In the genomic region with DNA sequence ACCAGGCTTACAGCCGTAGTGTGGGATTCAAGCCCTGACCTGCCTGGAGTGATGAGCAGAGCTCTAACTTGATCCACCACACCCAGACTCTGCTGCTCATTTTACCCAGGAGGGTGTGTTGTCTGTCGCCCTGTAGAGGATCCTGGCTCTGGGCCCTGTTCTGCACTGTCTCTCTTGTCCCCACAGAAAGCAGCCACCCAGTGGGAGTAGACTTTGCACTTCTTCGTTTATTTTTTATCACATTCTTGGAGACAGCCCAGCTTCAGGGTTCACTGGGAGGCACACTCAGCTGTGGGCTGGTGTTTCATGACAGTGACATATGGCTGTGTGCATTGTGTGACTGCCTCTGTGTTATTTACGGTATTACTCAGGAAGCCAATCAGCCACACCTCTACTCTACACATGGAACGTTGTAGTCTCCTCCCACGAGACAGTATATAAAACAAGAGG, we compare ENCODE assay signal across 8 mouse cellular contexts. TPM values are rescaled to one million over a fixed set of nuclear protein-coding genes. Genes with fewer than 3 reads are reported as not detected.
DNase-seq lines count a peak whose midpoint lies in the region; ATAC-seq and TF ChIP-seq lines count a peak whose summit lies in the region.

No protein-coding gene starts in this region.

- ATAC-seq in limb, embryonic 13.5 days (ENCODE audit: low FRiP score, low read depth) = peak; percentile 29; the same call in 1 of the 2 replicates

- no peak overlapping the region for H3K4me2 ChIP-seq in limb, embryonic 13.5 days (replicated peaks)

- peaks cover 20% of the 10 kb centered on the region for H3K4me1 ChIP-seq in limb, embryonic 13.5 days
- H3K4me1 ChIP-seq in olfactory bulb, adult 2 months (ENCODE audit: control insufficient read depth, insufficient read depth, low read length) = peaks cover 14% of the 10 kb centered on the region

- TF ChIP-seq CTCF in olfactory bulb, adult 2 months (IDR thresholded peaks at IDR 0.05; ENCODE audit: insufficient read depth, low read depth, low read length) = no peak

- no peak for TF ChIP-seq POLR2A in olfactory bulb, adult 2 months (IDR thresholded peaks at IDR 0.05; ENCODE audit: insufficient read depth, low read depth, low read length)

- H3K27me3 ChIP-seq in limb, embryonic 13.5 days = no peaks in the 10 kb centered on the region

- no peak overlapping the region for H3K4me3 ChIP-seq in limb, embryonic 13.5 days
- H3K4me3 ChIP-seq in olfactory bulb, adult 2 months (ENCODE audit: insufficient read depth, low read depth, low read length) = no peak overlapping the region

- DNase-seq in urinary bladder, postnatal 14 days (ENCODE audit: low spot score) = peak; percentile 28
- DNase-seq in urinary bladder, adult 2 months (ENCODE audit: low spot score) = no peak
- DNase-seq in induced T-regulatory cell, adult 2 months (ENCODE audit: low read depth) = peak; percentile 68
- DNase-seq in spleen, adult 18-20 months = no peak
- no peak for DNase-seq in adrenal gland, postnatal 36 days
- no peak for DNase-seq in cerebellum, postnatal 36 days

- H3K9me3 ChIP-seq in limb, embryonic 13.5 days = no peaks in the 10 kb centered on the region

- WGBS in limb, embryonic 13.5 days = 47% methylated on average over 6 of the region's 6 CpGs
- 36% methylated on average over 6 of the region's 6 CpGs for WGBS in olfactory bulb, adult 2 months

- no peak overlapping the region for H3K9ac ChIP-seq in limb, embryonic 13.5 days

- no peak overlapping the region for H3K27ac ChIP-seq in limb, embryonic 13.5 days
- H3K27ac ChIP-seq in olfactory bulb, adult 2 months (ENCODE audit: insufficient read depth, low read depth, low read length) = 0 out of 2 replicates have a peak overlapping the region, but pooled peaks have one; percentile 17

- no peaks in the 10 kb centered on the region for H3K36me3 ChIP-seq in limb, embryonic 13.5 days

RNA-seq across cellular contexts. Expression of gene Rab27a, which starts 23.6 kb away (rescaled TPM):
- polyA plus RNA-seq in urinary bladder, adult 2 months (2012; rRNA removed) = 7.4 and 17.7 TPM in 2 replicates
- 8.6 and 8.8 TPM in 2 replicates for polyA plus RNA-seq in limb, embryonic 13.5 days (2015; fragmentation: Nextera tagmentation; extraction: Ambion mirVana)
- not detected in 2 replicates for polyA plus RNA-seq in olfactory bulb, adult 2 months (2012; ENCODE audit: insufficient read depth, insufficient read length, low replicate concordance, missing spikeins)
- 10 to 100 TPM; 23.2 to 35.5 TPM for total RNA-seq in adrenal gland, postnatal 36 days (2021)

RNA-seq across cellular contexts. Expression of gene Pigb, which starts 28.1 kb away (rescaled TPM):
- polyA plus RNA-seq in urinary bladder, adult 2 months (2012; rRNA removed) = 14.2 and 15.7 TPM in 2 replicates
- polyA plus RNA-seq in limb, embryonic 13.5 days (2015; fragmentation: Nextera tagmentation; extraction: Ambion mirVana) = 10.5 and 13.0 TPM in 2 replicates
- not detected in 2 replicates for polyA plus RNA-seq in olfactory bulb, adult 2 months (2012; ENCODE audit: insufficient read depth, insufficient read length, low replicate concordance, missing spikeins)
- 10 to 100 TPM; 12.2 to 15.5 TPM for total RNA-seq in adrenal gland, postnatal 36 days (2021)

RNA-seq across cellular contexts. Expression of gene Khdc3, which starts 33.4 kb away (rescaled TPM):
- polyA plus RNA-seq in urinary bladder, adult 2 months (2012; rRNA removed) = 0.09 and 0.15 TPM in 2 replicates
- 0.22 TPM in 1 of 2 replicates, not detected in the other for polyA plus RNA-seq in limb, embryonic 13.5 days (2015; fragmentation: Nextera tagmentation; extraction: Ambion mirVana)
- not detected in 2 replicates for polyA plus RNA-seq in olfactory bulb, adult 2 months (2012; ENCODE audit: insufficient read depth, insufficient read length, low replicate concordance, missing spikeins)
- total RNA-seq in adrenal gland, postnatal 36 days (2021) = under 1 TPM; 0.30 to 0.43 TPM

RNA-seq across cellular contexts. Expression of gene Gm20509, which starts 34.0 kb away (rescaled TPM):
- not detected in 2 replicates for polyA plus RNA-seq in urinary bladder, adult 2 months (2012; rRNA removed)
- not detected in 2 replicates for polyA plus RNA-seq in limb, embryonic 13.5 days (2015; fragmentation: Nextera tagmentation; extraction: Ambion mirVana)
- polyA plus RNA-seq in olfactory bulb, adult 2 months (2012; ENCODE audit: insufficient read depth, insufficient read length, low replicate concordance, missing spikeins) = not detected in 2 replicates
- under 1 TPM in 1 of 2 experiments, not detected in 1; 0.40 TPM for total RNA-seq in adrenal gland, postnatal 36 days (2021)

RNA-seq across cellular contexts. Expression of gene Rsl24d1, which starts 45.0 kb away (rescaled TPM):
- 55.3 and 56.0 TPM in 2 replicates for polyA plus RNA-seq in urinary bladder, adult 2 months (2012; rRNA removed)
- polyA plus RNA-seq in limb, embryonic 13.5 days (2015; fragmentation: Nextera tagmentation; extraction: Ambion mirVana) = 138 TPM in 2 replicates
- not detected in 2 replicates for polyA plus RNA-seq in olfactory bulb, adult 2 months (2012; ENCODE audit: insufficient read depth, insufficient read length, low replicate concordance, missing spikeins)
- total RNA-seq in adrenal gland, postnatal 36 days (2021) = 10 to 100 TPM; 63.9 to 73.6 TPM

Comparison
In these comparisons a context has a peak if more than half of its experiments do, and no peak if none do; other contexts are left out.
1. DNase-seq: peak in urinary bladder, postnatal 14 days (single experiment) and induced T-regulatory cell, adult 2 months (single experiment); none in urinary bladder, adult 2 months (single experiment), spleen, adult 18-20 months (0 of 2), adrenal gland, postnatal 36 days (0 of 2) and cerebellum, postnatal 36 days (0 of 2).